Mouse (Mus musculus) heart, adult 2 months (tissue): Measurements from ENCODE around the gene Camta1. TPM values are rescaled to one million over a fixed set of nuclear protein-coding genes. Genes with fewer than 3 reads are reported as not detected.

Experiments
- DNase-seq, 2 experiments: peaks; one replicate each; pipeline ENCODE4 v3.0.0; 2021
- H3K27ac ChIP-seq: fragments of 200-600 bp; 2 replicates; pipeline ENCODE4 v1.8.1; 2022
- H3K27me3 ChIP-seq: fragments of 200-500 bp; 2 replicates; pipeline ENCODE4 v1.6.1; 2012; ENCODE audit warnings: mild to moderate bottlenecking, low read length, inconsistent platforms, mixed read lengths; ENCODE audit not compliant: control insufficient read depth, insufficient read depth
- H3K36me3 ChIP-seq: fragments of 200-500 bp; 2 replicates; pipeline ENCODE4 v1.6.1; 2012; ENCODE audit warnings: low read length, inconsistent platforms; ENCODE audit not compliant: control insufficient read depth, insufficient read depth
- H3K4me1 ChIP-seq: fragments of 200-500 bp; 2 replicates; pipeline ENCODE4 v1.6.1; 2011; ENCODE audit warnings: low read length; ENCODE audit not compliant: control insufficient read depth, insufficient read depth
- H3K4me3 ChIP-seq: fragments of 200-600 bp; 2 replicates; pipeline ENCODE4 v1.8.1; 2022
- H3K79me2 ChIP-seq: fragments of 200-500 bp; replicated peaks from 2 replicates; pipeline ENCODE4 v1.6.1; 2012; ENCODE audit warnings: mild to moderate bottlenecking, inconsistent platforms, low read length, moderate library complexity, mixed read lengths; ENCODE audit not compliant: control insufficient read depth, insufficient read depth
- H3K9ac ChIP-seq: fragments of 200-500 bp; 2 replicates; pipeline ENCODE4 v1.6.1; 2012; ENCODE audit warnings: low read depth, mild to moderate bottlenecking, control low read depth, inconsistent platforms, low read length, mixed read lengths
- CTCF ChIP-seq: fragments of 200-600 bp; IDR thresholded peaks from 2 replicates; pipeline ENCODE4 v1.8.1; 2022; ENCODE audit warnings: antibody characterized with exemption, mild to moderate bottlenecking, moderate library complexity
- EP300 ChIP-seq: fragments of 200-500 bp; IDR thresholded peaks from 2 replicates; pipeline ENCODE4 v1.6.1; 2011; ENCODE audit warnings: low read depth, low read length, control low read depth; ENCODE audit not compliant: insufficient read depth
- POLR2A ChIP-seq: fragments of 200-500 bp; IDR thresholded peaks from 2 replicates; pipeline ENCODE4 v1.6.1; 2011; ENCODE audit warnings: mild to moderate bottlenecking, low read depth, low read length, control low read depth; ENCODE audit not compliant: insufficient read depth
- WGBS: fragments of 180-500 bp; shearing (Covaris S2); methylation state at CpG from one replicate; pipeline ENCODE4 v1.1.7; 2018; 5-methylcytosine and 5-hydroxymethylcytosine counted together
- intact Hi-C: fragments of 180-260 bp; cut with DNase I; formaldehyde crosslinking; loops from one replicate; pipeline ENCODE4 v1.15.1; 2025
- polyA plus RNA-seq: library from polyadenylated mRNA; depleted of rRNA; stranded (reverse); fragments of >200 nt; gene quantifications from 2 replicates; pipeline ENCODE4 v1.2.3, GENCODE M21; 2012
- total RNA-seq, 2 experiments: library from RNA; stranded (reverse); gene quantifications; 2 replicates each; pipeline ENCODE4 v1.2.3; 2021

The Camta1 gene
- total and polyA plus RNA-seq, 3 experiments = 39.4 to 234 (median 208) TPM

- intact Hi-C loops = no loop called here
- Histone ChIP-seq H3K79me2 (no peaks in the 10 kb centered on the region), H3K27me3 (no peaks in the 10 kb centered on the region), H3K9ac (no peak overlapping the region), H3K4me1 (no peaks in the 10 kb centered on the region), H3K36me3 (no peaks in the 10 kb centered on the region), H3K4me3 (no peak overlapping the region), H3K27ac (no peak overlapping the region)
- no peak for TF ChIP-seq POLR2A
- no peak for TF ChIP-seq CTCF
- no peak for TF ChIP-seq EP300
- 62% methylated on average over 13 of the region's 13 CpGs for WGBS
- DNase-seq = no peak
Observed at GRCm38 (mm10) chr4:150924308-150924707, 937.4 kb downstream of the Camta1 start.

GRCm38 (mm10) chr4:150921206-150921605, 940.5 kb downstream of the Camta1 start:
- WGBS = 54% methylated on average over 8 of the region's 8 CpGs
- Histone ChIP-seq H3K4me3 (no peak overlapping the region), H3K36me3 (no peaks in the 10 kb centered on the region), H3K27ac (no peak overlapping the region), H3K79me2 (no peaks in the 10 kb centered on the region), H3K9ac (no peak overlapping the region), H3K4me1 (no peaks in the 10 kb centered on the region), H3K27me3 (no peaks in the 10 kb centered on the region)
- DNase-seq = no peak
- TF ChIP-seq CTCF (no peak), EP300 (no peak), POLR2A (no peak)
- intact Hi-C loops = no loop called here

GRCm38 (mm10) chr4:150917336-150918027, 944.2 kb downstream of the Camta1 start:
- H3K36me3 ChIP-seq = no peaks in the 10 kb centered on the region
- 48% methylated on average over 8 of the region's 8 CpGs for WGBS
- no peaks in the 10 kb centered on the region for H3K27me3 ChIP-seq
- no peak overlapping the region for H3K9ac ChIP-seq
- DNase-seq = no peak
- intact Hi-C loops = no loop called here
- TF ChIP-seq EP300 (no peak), CTCF (no peak), POLR2A (no peak)
- H3K4me3 ChIP-seq = no peak overlapping the region
- no peak overlapping the region for H3K27ac ChIP-seq
- H3K79me2 ChIP-seq = no peaks in the 10 kb centered on the region
- H3K4me1 ChIP-seq = peaks cover 7% of the 10 kb centered on the region

GRCm38 (mm10) chr4:150915181-150915906, 946.3 kb downstream of the Camta1 start:
- no peaks in the 10 kb centered on the region for H3K27me3 ChIP-seq
- peak overlapping the region; percentile 57 for H3K4me3 ChIP-seq
- WGBS = 38% methylated on average over 10 of the region's 10 CpGs
- DNase-seq = no peak
- peaks cover 7% of the 10 kb centered on the region for H3K4me1 ChIP-seq
- no peaks in the 10 kb centered on the region for H3K79me2 ChIP-seq
- intact Hi-C loops = no loop called here
- no peaks in the 10 kb centered on the region for H3K36me3 ChIP-seq
- TF ChIP-seq EP300 (no peak), CTCF (no peak), POLR2A (no peak)
- peak overlapping the region; percentile 95 for H3K27ac ChIP-seq
- H3K9ac ChIP-seq = peak overlapping the region; percentile 70

- no peaks in the 10 kb centered on the region for H3K36me3 ChIP-seq
- H3K4me1 ChIP-seq = peaks cover 10% of the 10 kb centered on the region
- H3K27ac ChIP-seq = peak within 1 kb of the TSS; percentile 95
- intact Hi-C loops = no loop called here
- TF ChIP-seq EP300 = 0 out of 2 replicates have a peak, but pooled peaks have one; percentile 43
- TF ChIP-seq POLR2A = peak; percentile 99
- peak; percentile 69 for TF ChIP-seq CTCF
- peak; percentile 96 to 98 for DNase-seq
- H3K27me3 ChIP-seq = no peaks in the 10 kb centered on the region
- H3K4me3 ChIP-seq = peak within 1 kb of the TSS; percentile 57
- H3K79me2 ChIP-seq = no peaks in the 10 kb centered on the region
- under 1% methylated on average over 48 of the region's 48 CpGs for WGBS
- H3K9ac ChIP-seq = peak within 1 kb of the TSS; percentile 82
Observed at GRCm38 (mm10) chr4:150914290-150914733, 947.4 kb downstream of the Camta1 start, which contains the start of the genes Park7 and Tnfrsf9. Gene Park7, minus strand, starts transcription at chr4:150914437. Gene Tnfrsf9, plus strand, starts transcription at chr4:150914562.
